Mouse (Mus musculus): ENCODE data around the gene Mrpl14.

DNA sequence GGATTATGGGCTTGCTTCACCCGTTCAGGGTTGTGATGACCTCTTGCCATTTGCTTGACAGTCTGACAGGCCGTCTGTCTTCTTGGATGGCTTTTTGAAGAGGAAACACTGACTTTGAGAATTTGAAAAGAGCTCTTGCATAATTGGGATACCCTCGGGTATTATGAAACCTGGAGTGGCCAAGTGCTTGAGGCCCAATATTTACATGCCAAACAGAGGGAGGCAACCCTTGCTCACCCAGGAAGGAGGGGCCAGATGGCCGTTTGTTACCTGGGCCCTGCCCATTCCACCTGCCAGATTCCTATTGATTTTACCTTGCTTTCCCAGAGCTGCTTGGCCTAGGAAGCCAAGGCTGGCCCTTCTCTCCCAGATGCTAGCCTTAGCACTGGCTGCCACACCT lies 16.1 kb downstream of the Mrpl14 start:
- TF ChIP-seq CTCF (conservative IDR thresholded peaks at IDR 0.05; ENCODE audit: insufficient read depth, insufficient read length, low read depth, low read length) (no peak), POLR2A (IDR thresholded peaks at IDR 0.05; ENCODE audit: low read depth, low read length) (no peak)

All from kidney, adult 2 months (tissue).